Mouse (Mus musculus): ENCODE data around the gene Tmem240. TPM values are rescaled to one million over a fixed set of nuclear protein-coding genes. Genes with fewer than 3 reads are reported as not detected.

Gene Tmem240
- polyA plus RNA-seq, 1 experiment from 2014 or later: 7.5 TPM

DNA sequence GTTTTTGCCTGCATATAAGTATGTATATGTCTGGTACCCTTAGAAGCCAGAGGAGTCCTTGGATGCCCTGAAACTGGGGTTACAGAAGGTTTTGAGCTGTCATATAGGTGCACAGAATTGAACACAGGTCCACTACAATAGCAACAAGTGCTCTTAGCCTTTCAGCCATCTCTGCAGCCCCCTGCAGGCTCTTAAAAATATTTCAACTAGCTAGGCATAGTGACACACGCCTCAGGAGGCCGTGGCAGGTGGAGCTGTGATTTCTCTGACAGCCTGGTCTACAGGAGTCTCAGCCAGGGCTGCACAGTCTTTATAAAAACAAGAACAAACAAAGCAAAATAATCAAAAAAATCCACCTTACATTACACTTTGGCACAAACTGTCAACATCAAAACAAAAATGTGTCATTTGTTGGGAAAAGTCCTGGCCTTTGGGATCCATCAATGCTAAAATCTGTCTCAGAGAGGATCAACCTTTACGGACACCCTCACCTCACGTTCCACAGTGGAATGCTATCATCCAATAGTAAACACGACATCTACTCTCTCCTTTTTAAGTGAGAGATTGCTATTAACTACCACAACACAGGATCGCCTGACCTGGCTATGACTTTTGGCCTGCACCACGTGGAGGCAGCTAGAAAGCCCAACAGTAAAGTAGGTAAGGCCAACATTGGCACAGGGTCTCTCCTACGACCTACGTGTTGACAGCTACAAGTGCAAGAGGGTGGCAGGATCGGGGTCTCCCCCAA lies 25.4 kb downstream of the Tmem240 start:
- Histone ChIP-seq H3K27me3 (ENCODE audit: control insufficient read depth, insufficient read depth, low read length) (no peaks in the 10 kb centered on the region), H3K4me3 (replicated peaks; ENCODE audit: low read depth, low read length) (peak overlapping the region; percentile 79), H3K36me3 (ENCODE audit: control insufficient read depth, insufficient read depth, low read length) (peaks cover 19% of the 10 kb centered on the region), H3K9me3 (ENCODE audit: control insufficient read depth, low read length) (no peaks in the 10 kb centered on the region), H3K4me2 (ENCODE audit: low read length) (peak overlapping the region; percentile 97), H3K4me1 (ENCODE audit: control insufficient read depth, insufficient read depth, low read length) (peaks cover 14% of the 10 kb centered on the region), H3K27ac (replicated peaks; ENCODE audit: low read depth, low read length) (no peak overlapping the region), H3K9ac (replicated peaks; ENCODE audit: low read length) (peak overlapping the region; percentile 69)
- ATAC-seq (ENCODE audit: low FRiP score, low TSS enrichment) (no peak), DNase-seq (peak; percentile 59)
- 6% methylated on average over 10 of the region's 10 CpGs for WGBS

GRCm38 (mm10) chr4:155760613-155761355 lies 26.2 kb downstream of the Tmem240 start, which contains the start of gene Atad3a:
Gene Atad3a, minus strand, starts transcription at chr4:155761093.
- peak within 1 kb of the TSS; percentile 79 for H3K4me3 ChIP-seq (replicated peaks; ENCODE audit: low read depth, low read length)
- DNase-seq: peak; percentile 98
- H3K9me3 ChIP-seq (ENCODE audit: control insufficient read depth, low read length): no peaks in the 10 kb centered on the region
- WGBS: 1% methylated on average over 67 of the region's 68 CpGs
- peaks cover 14% of the 10 kb centered on the region for H3K4me1 ChIP-seq (ENCODE audit: control insufficient read depth, insufficient read depth, low read length)
- H3K4me2 ChIP-seq (ENCODE audit: low read length): peak within 1 kb of the TSS; percentile 97
- H3K27me3 ChIP-seq (ENCODE audit: control insufficient read depth, insufficient read depth, low read length): no peaks in the 10 kb centered on the region
- H3K27ac ChIP-seq (replicated peaks; ENCODE audit: low read depth, low read length): 0 out of 2 replicates have a peak within 1 kb of the TSS, but pooled peaks have one; percentile 37
- H3K9ac ChIP-seq (replicated peaks; ENCODE audit: low read length): peak within 1 kb of the TSS; percentile 69
- H3K36me3 ChIP-seq (ENCODE audit: control insufficient read depth, insufficient read depth, low read length): peaks cover 12% of the 10 kb centered on the region
- peak; percentile 95 for ATAC-seq (ENCODE audit: low FRiP score, low TSS enrichment)

DNA sequence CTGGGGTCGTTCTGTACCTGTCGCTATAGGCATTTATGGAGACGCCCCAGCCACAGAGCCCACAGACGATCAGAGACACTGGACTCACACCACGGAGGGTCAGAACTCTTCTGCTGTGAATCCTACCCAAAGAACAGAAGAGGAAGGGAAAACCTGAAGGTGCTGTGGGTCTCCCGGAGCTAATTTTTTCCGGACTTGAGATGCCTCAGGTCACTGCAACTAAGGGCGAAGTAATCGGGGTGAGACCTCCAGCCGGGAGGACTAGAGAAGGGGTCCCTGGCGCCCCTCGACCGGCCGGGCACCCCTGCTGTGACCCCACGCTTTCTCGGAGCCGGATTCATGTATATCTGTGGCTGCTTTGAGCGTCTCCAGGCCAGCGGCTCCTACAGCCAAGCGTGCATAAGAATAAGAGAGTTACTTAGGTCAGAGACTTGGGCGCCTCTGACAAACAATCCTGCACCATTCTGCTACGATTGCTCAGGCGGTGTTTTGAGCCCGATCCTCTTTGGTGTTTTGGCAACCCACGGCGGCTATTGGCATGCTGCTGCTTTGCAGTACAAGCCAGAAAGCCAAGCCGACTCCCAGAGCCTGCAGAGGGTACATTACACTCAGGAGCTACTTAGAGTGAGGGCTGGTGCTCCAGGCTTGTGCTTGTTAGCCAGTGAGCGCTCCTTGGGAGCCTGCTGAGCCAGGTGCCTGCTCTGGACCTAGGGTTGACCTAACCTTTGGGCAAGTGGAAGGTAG lies 26.9 kb downstream of the Tmem240 start:
- H3K4me3 ChIP-seq (replicated peaks; ENCODE audit: low read depth, low read length): peak overlapping the region; percentile 79
- WGBS: 2% methylated on average over 28 of the region's 28 CpGs
- peak; percentile 64 for ATAC-seq (ENCODE audit: low FRiP score, low TSS enrichment)
- peak; percentile 15 for DNase-seq
- 0 out of 2 replicates have a peak overlapping the region, but pooled peaks have one; percentile 37 for H3K27ac ChIP-seq (replicated peaks; ENCODE audit: low read depth, low read length)
- H3K4me2 ChIP-seq (ENCODE audit: low read length): peak overlapping the region; percentile 97
- peaks cover 4% of the 10 kb centered on the region for H3K36me3 ChIP-seq (ENCODE audit: control insufficient read depth, insufficient read depth, low read length)
- peaks cover 14% of the 10 kb centered on the region for H3K4me1 ChIP-seq (ENCODE audit: control insufficient read depth, insufficient read depth, low read length)
- H3K9ac ChIP-seq (replicated peaks; ENCODE audit: low read length): peak overlapping the region; percentile 59
- H3K27me3 ChIP-seq (ENCODE audit: control insufficient read depth, insufficient read depth, low read length): no peaks in the 10 kb centered on the region
- no peaks in the 10 kb centered on the region for H3K9me3 ChIP-seq (ENCODE audit: control insufficient read depth, low read length)

GRCm38 (mm10) chr4:155762357-155762756 lies 27.8 kb downstream of the Tmem240 start:
- H3K27ac ChIP-seq (replicated peaks; ENCODE audit: low read depth, low read length): no peak overlapping the region
- DNase-seq: no peak
- H3K4me1 ChIP-seq (ENCODE audit: control insufficient read depth, insufficient read depth, low read length): peaks cover 14% of the 10 kb centered on the region
- no peak overlapping the region for H3K4me3 ChIP-seq (replicated peaks; ENCODE audit: low read depth, low read length)
- no peaks in the 10 kb centered on the region; the same call in 1 of the 2 replicates for H3K36me3 ChIP-seq (ENCODE audit: control insufficient read depth, insufficient read depth, low read length)
- no peaks in the 10 kb centered on the region for H3K27me3 ChIP-seq (ENCODE audit: control insufficient read depth, insufficient read depth, low read length)
- H3K9ac ChIP-seq (replicated peaks; ENCODE audit: low read length): no peak overlapping the region
- ATAC-seq (ENCODE audit: low FRiP score, low TSS enrichment): no peak
- H3K9me3 ChIP-seq (ENCODE audit: control insufficient read depth, low read length): no peaks in the 10 kb centered on the region
- 93% methylated on average over 3 of the region's 3 CpGs for WGBS
- H3K4me2 ChIP-seq (ENCODE audit: low read length): 0 out of 2 replicates have a peak overlapping the region, but pooled peaks have one; percentile 97

GRCm38 (mm10) chr4:155769496-155769879 lies 34.9 kb downstream of the Tmem240 start:
- H3K36me3 ChIP-seq (ENCODE audit: control insufficient read depth, insufficient read depth, low read length): no peaks in the 10 kb centered on the region
- peak overlapping the region; percentile 73 for H3K9ac ChIP-seq (replicated peaks; ENCODE audit: low read length)
- H3K4me3 ChIP-seq (replicated peaks; ENCODE audit: low read depth, low read length): peak overlapping the region; percentile 47
- DNase-seq: no peak
- H3K27ac ChIP-seq (replicated peaks; ENCODE audit: low read depth, low read length): peak overlapping the region; percentile 70
- WGBS: 53% methylated on average over 5 of the region's 5 CpGs
- no peaks in the 10 kb centered on the region for H3K9me3 ChIP-seq (ENCODE audit: control insufficient read depth, low read length)
- peaks cover 19% of the 10 kb centered on the region; the same call in 1 of the 2 replicates for H3K27me3 ChIP-seq (ENCODE audit: control insufficient read depth, insufficient read depth, low read length)
- no peak for ATAC-seq (ENCODE audit: low FRiP score, low TSS enrichment)
- H3K4me2 ChIP-seq (ENCODE audit: low read length): peak overlapping the region; percentile 73
- peaks cover 13% of the 10 kb centered on the region; the same call in 1 of the 2 replicates for H3K4me1 ChIP-seq (ENCODE audit: control insufficient read depth, insufficient read depth, low read length)

- peak overlapping the region; percentile 70 for H3K27ac ChIP-seq (replicated peaks; ENCODE audit: low read depth, low read length)
Measured at GRCm38 (mm10) chr4:155769880-155770512, 35.4 kb downstream of the Tmem240 start.

GRCm38 (mm10) chr4:155770626-155771025 lies 36.0 kb downstream of the Tmem240 start:
- Histone ChIP-seq H3K27me3 (ENCODE audit: control insufficient read depth, insufficient read depth, low read length) (peaks cover 23% of the 10 kb centered on the region; the same call in 1 of the 2 replicates), H3K4me1 (ENCODE audit: control insufficient read depth, insufficient read depth, low read length) (peaks cover 19% of the 10 kb centered on the region; the same call in 1 of the 2 replicates), H3K36me3 (ENCODE audit: control insufficient read depth, insufficient read depth, low read length) (no peaks in the 10 kb centered on the region), H3K4me3 (replicated peaks; ENCODE audit: low read depth, low read length) (peak overlapping the region; percentile 47), H3K9me3 (ENCODE audit: control insufficient read depth, low read length) (no peaks in the 10 kb centered on the region), H3K27ac (replicated peaks; ENCODE audit: low read depth, low read length) (0 out of 2 replicates have a peak overlapping the region, but pooled peaks have one; percentile 20), H3K4me2 (ENCODE audit: low read length) (peak overlapping the region; percentile 73), H3K9ac (replicated peaks; ENCODE audit: low read length) (peak overlapping the region; percentile 73)
- DNase-seq (no peak), ATAC-seq (ENCODE audit: low FRiP score, low TSS enrichment) (no peak; the same call in 1 of the 2 replicates)
- 42% methylated on average over 24 of the region's 24 CpGs for WGBS

More at GRCm38 (mm10) chr4:155769880-155770512, 35.4 kb downstream of the Tmem240 start:
- peak overlapping the region; percentile 73 for H3K4me2 ChIP-seq (ENCODE audit: low read length)
- peak overlapping the region; percentile 73 for H3K9ac ChIP-seq (replicated peaks; ENCODE audit: low read length)
- H3K9me3 ChIP-seq (ENCODE audit: control insufficient read depth, low read length): no peaks in the 10 kb centered on the region
- DNase-seq: peak; percentile 94
- H3K4me1 ChIP-seq (ENCODE audit: control insufficient read depth, insufficient read depth, low read length): peaks cover 18% of the 10 kb centered on the region; the same call in 1 of the 2 replicates
- H3K4me3 ChIP-seq (replicated peaks; ENCODE audit: low read depth, low read length): peak overlapping the region; percentile 47
- peak; percentile 86 for ATAC-seq (ENCODE audit: low FRiP score, low TSS enrichment)
- WGBS: under 1% methylated on average over 38 of the region's 39 CpGs
- H3K27me3 ChIP-seq (ENCODE audit: control insufficient read depth, insufficient read depth, low read length): peaks cover 19% of the 10 kb centered on the region; the same call in 1 of the 2 replicates
- no peaks in the 10 kb centered on the region for H3K36me3 ChIP-seq (ENCODE audit: control insufficient read depth, insufficient read depth, low read length)

All from midbrain, embryonic 14.5 days (tissue).